Comparison of ENCODE assay signal across 19 mouse cellular contexts in the genomic region with DNA sequence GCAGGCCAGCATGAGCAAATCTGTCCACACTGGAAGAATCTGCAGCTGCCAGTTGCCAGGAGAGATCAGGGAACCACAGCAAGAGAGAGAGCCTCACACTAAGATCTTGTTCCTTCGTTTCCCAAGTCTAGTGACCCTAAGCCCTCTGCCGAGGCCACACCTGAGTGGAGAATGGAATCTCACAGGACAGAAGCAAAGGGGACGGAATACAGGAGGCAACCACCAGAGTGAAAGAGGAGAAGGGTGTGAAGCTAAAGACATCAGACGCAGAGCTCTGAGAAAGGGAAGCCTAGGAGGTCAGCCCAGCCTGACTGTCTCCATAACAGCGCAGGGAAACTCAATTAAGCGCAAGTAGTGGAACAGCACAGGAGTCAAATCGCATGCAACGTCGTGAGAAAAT.
"Had no signal": no experiment of that assay in that cellular context is flagged by ENCODE, and none has a peak within 500 bp of the region (broad histone marks: within the 10 kb centered on the region; RNA-seq: fewer than 3 reads in every experiment).

No protein-coding gene starts in this region.

- H3K36me3 ChIP-seq: midbrain, embryonic 10.5 days; midbrain, embryonic 12.5 days; neural tube, embryonic 13.5 days; neural tube, embryonic 15.5 days had no signal

- H3K4me1 ChIP-seq: midbrain, embryonic 10.5 days; midbrain, embryonic 12.5 days; neural tube, embryonic 13.5 days; neural tube, embryonic 15.5 days had no signal

- H3K9me3 ChIP-seq: midbrain, embryonic 10.5 days; midbrain, embryonic 12.5 days; neural tube, embryonic 13.5 days; neural tube, embryonic 15.5 days had no signal

- ATAC-seq: midbrain, embryonic 16.5 days had no signal

- H3K4me2 ChIP-seq: lung, embryonic 14.5 days; midbrain, embryonic 12.5 days; neural tube, embryonic 13.5 days; neural tube, embryonic 15.5 days had no signal

- DNase-seq: lung, adult 18-20 months; lung, embryonic 14.5 days; lung, postnatal 10 days; lung, postnatal 4 days; midbrain, embryonic 14.5 days; retina, postnatal 1 day; right cerebral cortex, adult 18-20 months; right cerebral cortex, postnatal 25 days; right cerebral cortex, postnatal 4 days; spleen, adult 18-20 months; thymus, adult 18-20 months; thymus, postnatal 14 days; thymus, postnatal 36 days had no signal

- H3K27ac ChIP-seq: midbrain, embryonic 10.5 days; midbrain, embryonic 12.5 days; neural tube, embryonic 13.5 days; neural tube, embryonic 15.5 days had no signal

- H3K27me3 ChIP-seq: midbrain, embryonic 12.5 days; neural tube, embryonic 13.5 days; neural tube, embryonic 15.5 days had no signal

- H3K4me3 ChIP-seq: midbrain, embryonic 10.5 days; midbrain, embryonic 12.5 days; myocyte; neural tube, embryonic 13.5 days; neural tube, embryonic 15.5 days had no signal

- H3K9ac ChIP-seq: lung, embryonic 14.5 days; midbrain, embryonic 12.5 days; neural tube, embryonic 13.5 days; neural tube, embryonic 15.5 days had no signal
